Mouse (Mus musculus): ENCODE results near the gene Plxnc1.

GRCm38 (mm10) chr10:94940061-94940460 is 4.6 kb downstream of the Plxnc1 start:
- TF ChIP-seq EP300 (IDR thresholded peaks at IDR 0.05; ENCODE audit: low read length) (no peak), GABPA (IDR thresholded peaks at IDR 0.05; ENCODE audit: insufficient replicate concordance, low read depth, low read length) (no peak), CTCF (conservative IDR thresholded peaks at IDR 0.05 in 1 of 2, IDR thresholded peaks at IDR 0.05 in 1 of 2; ENCODE audit: low read depth in 2 of 2, low read length in 2 of 2) (no peak)

All from CH12.LX (cell line).